Mouse (Mus musculus) left cerebral cortex, adult 18-20 months (tissue): ENCODE results near the gene Ganab. TPM values are rescaled to one million over a fixed set of nuclear protein-coding genes. Genes with fewer than 3 reads are reported as not detected.

Experiments
- DNase-seq, 2 experiments: peaks; one replicate each; pipeline ENCODE4 v3.0.0; 2021 to 2022; ENCODE audit warnings: low spot score in 2 of 2, mixed read lengths in 1 of 2
- microRNA-seq, 2 experiments: library from miRNA; unstranded; fragments of <30 nt; microRNA quantifications; one replicate each; pipeline ENCODE4 v1.2.0; 2021
- total RNA-seq, 2 experiments: library from RNA; stranded (reverse); gene quantifications; 2 replicates each; pipeline ENCODE4 v1.2.3; 2021

Gene Ganab
- total RNA-seq, 2 experiments from 2014 or later, result 93.2 to 93.8 TPM

DNA sequence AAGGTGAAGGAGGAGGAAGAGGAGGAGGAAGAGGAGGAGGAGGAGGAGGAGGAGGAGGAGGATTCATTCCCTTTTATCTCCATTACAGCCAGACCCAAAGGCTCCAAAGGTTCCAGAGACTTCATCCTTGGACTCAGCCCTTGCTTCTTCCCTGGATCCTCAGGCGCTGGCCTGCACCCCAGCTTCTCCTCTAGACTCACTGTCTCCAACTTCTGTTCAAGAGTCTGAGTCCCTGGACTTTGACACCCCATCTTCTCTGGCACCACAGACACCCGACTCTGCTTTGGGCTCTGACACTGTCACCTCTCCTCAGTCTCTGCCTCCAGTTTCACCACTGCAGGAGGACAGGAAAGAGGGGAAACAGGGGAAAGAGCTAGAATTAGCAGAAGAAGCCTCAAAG is 64.4 kb downstream of the Ganab start:
- DNase-seq, result no peak

DNA sequence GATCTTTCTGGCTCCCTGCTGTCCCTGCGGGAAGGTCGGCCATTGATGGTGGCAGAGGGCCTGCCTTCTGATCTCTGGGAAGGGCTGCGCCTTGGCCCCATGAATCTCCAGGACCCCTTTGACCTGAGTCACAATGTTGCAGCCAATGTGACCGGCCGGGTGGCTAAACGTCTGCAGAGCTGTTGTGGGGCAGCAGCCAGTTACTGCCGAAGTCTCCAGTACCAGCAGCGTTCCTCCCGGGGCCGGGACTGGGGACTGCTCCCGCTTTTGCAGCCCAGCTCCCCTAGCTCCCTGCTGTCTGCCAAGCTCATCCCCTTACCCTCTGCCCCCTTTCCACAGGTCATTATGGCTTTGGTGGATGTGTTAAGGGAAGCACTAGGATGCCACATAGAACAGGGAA is 67.2 kb downstream of the Ganab start:
- no peak for DNase-seq

DNA sequence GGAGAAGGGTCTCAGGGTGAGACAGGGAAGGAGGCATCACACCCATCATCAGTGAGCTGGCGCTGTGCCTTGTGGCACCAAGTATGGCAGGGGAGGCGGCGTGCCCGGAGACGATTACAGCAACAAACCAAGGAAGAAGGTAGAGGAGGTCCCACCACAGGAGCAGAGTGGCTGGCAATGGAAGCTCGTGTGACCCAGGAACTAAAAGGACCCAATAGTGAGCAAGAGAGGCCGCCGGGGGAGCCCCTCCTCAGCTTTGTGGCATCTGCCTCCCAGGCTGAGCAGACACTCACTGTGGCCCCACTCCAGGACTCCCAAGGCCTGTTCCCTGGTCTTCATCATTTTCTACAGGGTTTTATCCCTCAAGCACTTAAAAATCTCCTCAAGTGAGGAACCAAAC is 67.9 kb downstream of the Ganab start:
- no peak for DNase-seq

- DNase-seq, result no peak
These were observed 68.3 kb downstream of the Ganab start for GRCm38 (mm10) chr19:8966198-8966589.

Small RNAs within 50 kb of the gene (microRNA-seq; reads per million reads assigned to microRNA genes)
- gene Mir5136, result 0.25 to 0.42 reads per million in 2 experiments

Other genes starting within 250 kb of the Ganab start
- gene Chrm1, start 234.3 kb upstream of the Ganab start, total RNA-seq, result 100 to 1,000 TPM; 141 to 144 TPM
- 100 to 1,000 TPM; 148 to 152 TPM for gene Slc3a2, start 174.7 kb upstream of the Ganab start, total RNA-seq
- 10 to 100 TPM; 46.9 to 50.5 TPM for gene Wdr74, start 162.2 kb upstream of the Ganab start, total RNA-seq
- 1 to 10 TPM in 1 of 2 experiments, under 1 TPM in 1; 0.94 to 1.5 TPM for gene 1700092M07Rik, start 157.4 kb upstream of the Ganab start, total RNA-seq
- 10 to 100 TPM; 70.1 to 72.7 TPM for gene Stx5a, start 156.7 kb upstream of the Ganab start, total RNA-seq
- gene Nxf1, start 141.0 kb upstream of the Ganab start, total RNA-seq, result 10 to 100 TPM; 78.1 to 88.5 TPM
- gene Tmem223, start 127.1 kb upstream of the Ganab start, total RNA-seq, result 10 to 100 TPM; 57.3 to 63.7 TPM
- 1 to 10 TPM; 7.6 to 7.8 TPM for gene Tmem179b, start 123.6 kb upstream of the Ganab start, total RNA-seq
- 10 to 100 TPM; 13.7 to 15.9 TPM for gene Taf6l, start 111.7 kb upstream of the Ganab start, total RNA-seq
- 100 to 1,000 TPM; 106 to 107 TPM for gene Polr2g, start 99.5 kb upstream of the Ganab start, total RNA-seq
- gene Zbtb3, start 95.5 kb upstream of the Ganab start, total RNA-seq, result 1 to 10 TPM; 5.5 to 6.0 TPM
- gene Ttc9c, start 78.7 kb upstream of the Ganab start, total RNA-seq, result 10 to 100 TPM; 38.7 to 42.4 TPM
- gene Hnrnpul2, start 78.1 kb upstream of the Ganab start, total RNA-seq, result 100 to 1,000 TPM; 123 to 127 TPM
- 1 to 10 TPM in 1 of 2 experiments, not detected in 1; 2.3 TPM for gene AC129217.1, start 68.3 kb upstream of the Ganab start, total RNA-seq
- 100 to 1,000 TPM in 1 of 2 experiments, 10 to 100 TPM in 1; 98.1 to 112 TPM for gene Bscl2, start 60.6 kb upstream of the Ganab start, total RNA-seq
- 100 to 1,000 TPM; 181 to 184 TPM for gene Gng3, start 58.9 kb upstream of the Ganab start, total RNA-seq
- 1 to 10 TPM; 1.2 to 1.7 TPM for gene Lrrn4cl, start 47.3 kb upstream of the Ganab start, total RNA-seq
- 10 to 100 TPM; 91.4 to 96.7 TPM for gene Ubxn1, start 26.6 kb upstream of the Ganab start, total RNA-seq
- gene Uqcc3, start 17.1 kb upstream of the Ganab start, total RNA-seq, result 10 to 100 TPM; 29.7 to 37.1 TPM
- 1 to 10 TPM; 8.2 TPM for gene Lbhd1, start 14.3 kb upstream of the Ganab start, total RNA-seq
- not detected for gene Gm49403, start 14.1 kb upstream of the Ganab start, total RNA-seq
- gene 1810009A15Rik, start 9.2 kb upstream of the Ganab start, total RNA-seq, result 10 to 100 TPM; 20.2 to 23.0 TPM
- gene Gm49416, start 9.1 kb upstream of the Ganab start, total RNA-seq, result 1 to 10 TPM; 2.1 to 3.8 TPM
- gene Ints5, start 5.1 kb upstream of the Ganab start, total RNA-seq, result 10 to 100 TPM; 23.9 to 24.6 TPM
- 100 to 1,000 TPM; 188 to 189 TPM for gene B3gat3, start 22.3 kb downstream of the Ganab start, total RNA-seq
- gene Rom1, start 31.3 kb downstream of the Ganab start, total RNA-seq, result 1 to 10 TPM; 6.4 to 7.6 TPM
- gene Eml3, start 31.5 kb downstream of the Ganab start, total RNA-seq, result 10 to 100 TPM in 1 of 2 experiments, 1 to 10 TPM in 1; 9.0 to 11.5 TPM
- 10 to 100 TPM; 49.6 to 49.8 TPM for gene Mta2, start 43.8 kb downstream of the Ganab start, total RNA-seq
- 10 to 100 TPM; 22.5 to 23.7 TPM for gene Tut1, start 55.8 kb downstream of the Ganab start, total RNA-seq
- 100 to 1,000 TPM; 251 to 256 TPM for gene Eef1g, start 69.0 kb downstream of the Ganab start, total RNA-seq
- gene Ahnak, start 91.2 kb downstream of the Ganab start, total RNA-seq, result 10 to 100 TPM; 18.6 to 23.5 TPM
- not detected for gene Scgb1a1, start 189.9 kb downstream of the Ganab start, total RNA-seq
- gene Asrgl1, start 237.6 kb downstream of the Ganab start, total RNA-seq, result 100 to 1,000 TPM; 131 to 136 TPM